Mouse (Mus musculus) hindbrain, embryonic 12.5 days (tissue): ENCODE results near the gene Gm20855. TPM values are rescaled to one million over a fixed set of nuclear protein-coding genes. Genes with fewer than 3 reads are reported as not detected.
"Not testable (repeated sequence)": the region's sequence is repeated elsewhere in the genome, so short reads cannot be mapped to it uniquely, and the experiment has no call there.

Experiments
- ATAC-seq: fragments of 200-750 bp; cut with Nextera tagmentation; 2 replicates; pipeline ENCODE4 v1.8.0; 2017; ENCODE audit warnings: moderate TSS enrichment; ENCODE audit not compliant: low FRiP score
- H3K27ac ChIP-seq: fragments of 300-500 bp; sonication (generic); 2 replicates; pipeline ENCODE4 v1.5.1; 2016; ENCODE audit warnings: mild to moderate bottlenecking
- H3K27me3 ChIP-seq: fragments of 300-500 bp; sonication (generic); 2 replicates; pipeline ENCODE4 v1.6.1; 2016; ENCODE audit warnings: mild to moderate bottlenecking
- H3K36me3 ChIP-seq: fragments of 300-500 bp; sonication (generic); 2 replicates; pipeline ENCODE4 v1.6.1; 2016; ENCODE audit warnings: mild to moderate bottlenecking
- H3K4me1 ChIP-seq: fragments of 300-500 bp; sonication (generic); 2 replicates; pipeline ENCODE4 v1.6.1; 2016
- H3K4me2 ChIP-seq: fragments of 300-500 bp; sonication (generic); replicated peaks from 2 replicates; pipeline ENCODE4 v1.6.1; 2016; ENCODE audit warnings: mild to moderate bottlenecking
- H3K4me3 ChIP-seq: fragments of 300-500 bp; sonication (generic); 2 replicates; pipeline ENCODE4 v1.5.1; 2016; ENCODE audit warnings: mild to moderate bottlenecking
- H3K9ac ChIP-seq: fragments of 300-500 bp; sonication (generic); 2 replicates; pipeline ENCODE4 v1.6.1; 2016; ENCODE audit warnings: mild to moderate bottlenecking, moderate library complexity
- H3K9me3 ChIP-seq: fragments of 300-500 bp; sonication (generic); replicated peaks from 2 replicates; pipeline ENCODE4 v1.6.1; 2016; ENCODE audit warnings: mild to moderate bottlenecking
- WGBS: fragments of 180-500 bp; shearing (Covaris S2); methylation state at CpG from one replicate; pipeline ENCODE4 v1.1.7; 2016; 5-methylcytosine and 5-hydroxymethylcytosine counted together
- polyA plus RNA-seq: library from polyadenylated mRNA; unstranded; fragments of >200 nt; fragmentation: Nextera tagmentation; extraction: Ambion mirVana; gene quantifications from 2 replicates; pipeline ENCODE4 v1.2.1, GENCODE M21; 2016

Gene Gm20855
- not detected in 2 replicates for polyA plus RNA-seq

GRCm38 (mm10) chrY:35131733-35132132 lies at the start of gene Gm20855:
Gm20855 (minus strand) TSS chrY:35131833.
- not testable (repeated sequence) for H3K4me1 ChIP-seq, H3K9ac ChIP-seq, H3K27me3 ChIP-seq, H3K4me2 ChIP-seq, H3K4me3 ChIP-seq, H3K9me3 ChIP-seq, H3K36me3 ChIP-seq, ATAC-seq, H3K27ac ChIP-seq
- WGBS = no CpG with 5 or more reads among the region's 6 CpGs
